Mouse (Mus musculus) liver, embryonic 14.5 days (tissue): Measurements from ENCODE around the gene Sgca. TPM values are rescaled to one million over a fixed set of nuclear protein-coding genes. Genes with fewer than 3 reads are reported as not detected.
A peak's percentile ranks its signal among the peaks of the same experiment; 100 is the strongest.

Experiments
- ATAC-seq: fragments of 200-750 bp; cut with Nextera tagmentation; 2 replicates; pipeline ENCODE4 v1.8.0; 2017; ENCODE audit warnings: moderate number of reproducible peaks, mild to moderate bottlenecking, moderate library complexity; ENCODE audit not compliant: insufficient read depth
- DNase-seq, 3 experiments: peaks; one replicate each; pipeline ENCODE4 v3.0.0-alpha.2; 2012 to 2013; ENCODE audit warnings: low read depth in 3 of 3, low spot score in 3 of 3
- H3K27ac ChIP-seq: fragments of 300-500 bp; sonication (generic); 2 replicates; pipeline ENCODE4 v1.5.1; 2014; ENCODE audit warnings: moderate library complexity, mild to moderate bottlenecking, control low read depth, inconsistent platforms
- H3K27me3 ChIP-seq: fragments of 300-500 bp; sonication (generic); 2 replicates; pipeline ENCODE4 v1.6.1; 2014; ENCODE audit warnings: mild to moderate bottlenecking, low read length, moderate library complexity; ENCODE audit not compliant: control insufficient read depth, insufficient read depth
- H3K36me3 ChIP-seq: fragments of 300-500 bp; sonication (generic); replicated peaks from 2 replicates; pipeline ENCODE4 v1.6.1; 2014; ENCODE audit warnings: low read depth; ENCODE audit not compliant: control insufficient read depth, insufficient read depth
- H3K4me1 ChIP-seq, 2 experiments: fragments of 200-500 bp in 1 of 2; fragments of 300-500 bp in 1 of 2; sonication (generic) in 1 of 2; replicated peaks; 2 replicates each; pipeline ENCODE4 v1.6.1; 2012 to 2014; ENCODE audit warnings: antibody characterized with exemption in 1 of 2, inconsistent platforms in 1 of 2, low read length in 1 of 2; ENCODE audit not compliant: control insufficient read depth in 2 of 2, insufficient read depth in 2 of 2
- H3K4me2 ChIP-seq: fragments of 300-500 bp; sonication (generic); 2 replicates; pipeline ENCODE4 v1.6.1; 2014; ENCODE audit warnings: low read depth, mild to moderate bottlenecking, control low read depth, moderate library complexity
- H3K4me3 ChIP-seq, 2 experiments: fragments of 200-500 bp in 1 of 2; fragments of 300-500 bp in 1 of 2; sonication (generic) in 1 of 2; 2 replicates each; pipeline ENCODE4 v1.5.1; 2012 to 2014; ENCODE audit warnings: low read depth in 2 of 2, low read length in 2 of 2, mild to moderate bottlenecking in 2 of 2, control low read depth in 1 of 2, inconsistent platforms in 1 of 2, moderate library complexity in 1 of 2; ENCODE audit not compliant: insufficient read depth in 1 of 2
- H3K9ac ChIP-seq: fragments of 300-500 bp; sonication (generic); replicated peaks from 2 replicates; pipeline ENCODE4 v1.6.1; 2014; ENCODE audit warnings: mild to moderate bottlenecking, control low read depth, moderate library complexity
- H3K9me3 ChIP-seq: fragments of 300-500 bp; sonication (generic); 2 replicates; pipeline ENCODE4 v1.6.1; 2016; ENCODE audit warnings: low read length, mixed read lengths; ENCODE audit not compliant: control insufficient read depth
- CTCF ChIP-seq: IDR thresholded peaks from 2 replicates; pipeline ENCODE4 v1.5.1; 2016; ENCODE audit warnings: antibody characterized with exemption, low read depth, control low read depth
- EP300 ChIP-seq: IDR thresholded peaks from 2 replicates; pipeline ENCODE4 v1.6.1; 2016; ENCODE audit warnings: antibody characterized with exemption, low read depth
- WGBS: fragments of 180-500 bp; shearing (Covaris S2); extraction: QIAGEN DNeasy Blood & Tissue Kit; methylation state at CpG from one replicate; pipeline ENCODE4 v1.1.7; 2014; ENCODE audit not compliant: insufficient replicate concordance; 5-methylcytosine and 5-hydroxymethylcytosine counted together
- polyA plus RNA-seq, 2 experiments: library from polyadenylated mRNA; depleted of rRNA in 1 of 2; stranded (reverse) in 1 of 2; unstranded in 1 of 2; fragments of >200 nt; fragmentation: Nextera tagmentation in 1 of 2; extraction: Ambion mirVana in 1 of 2; gene quantifications; 2 replicates each; pipeline versions ENCODE4 v1.2.1 to v1.2.3; 2012 to 2014

Sgca gene
- polyA plus RNA-seq, 2 experiments = not detected

DNA sequence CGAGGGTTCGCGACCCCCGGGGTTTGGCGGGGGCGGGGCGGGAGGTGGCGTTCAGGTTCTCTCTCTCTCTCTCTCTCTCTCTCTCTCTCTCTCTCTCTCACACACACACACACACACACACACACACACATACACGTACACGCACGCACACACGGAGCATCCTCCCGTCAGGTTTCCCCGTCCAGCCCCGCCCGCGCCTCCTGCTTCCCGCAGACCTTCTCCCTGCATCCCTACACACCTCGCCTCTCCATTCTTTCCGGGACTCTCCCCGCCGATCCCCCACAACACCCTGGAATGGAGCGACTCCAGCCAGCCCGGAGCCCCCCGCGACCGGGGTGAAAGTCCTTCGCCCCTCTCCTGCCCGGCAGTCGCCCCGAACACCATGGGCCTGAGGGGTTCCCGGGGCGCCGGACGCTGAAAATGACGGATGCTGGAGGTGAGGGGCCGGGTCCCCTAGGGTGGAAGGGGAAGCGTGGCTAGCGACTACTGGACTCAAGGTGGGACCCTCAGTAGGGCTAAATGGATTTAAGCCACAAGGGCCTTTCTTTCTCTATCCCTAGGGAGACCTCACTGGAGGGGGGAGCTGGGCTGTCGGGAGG is 34.1 kb upstream of the Sgca start:
- Histone ChIP-seq H3K4me1 (peaks cover 50 to 64% of the 10 kb centered on the region in 2 experiments), H3K9ac (peak overlapping the region; percentile 100), H3K4me3 (peak overlapping the region; percentile 95 to 99), H3K27me3 (peaks cover 3% of the 10 kb centered on the region; the same call in 1 of the 2 replicates), H3K4me2 (peak overlapping the region; percentile 97), H3K9me3 (no peaks in the 10 kb centered on the region), H3K36me3 (peaks cover 20% of the 10 kb centered on the region), H3K27ac (peak overlapping the region; percentile 99)
- no peak for DNase-seq
- WGBS = 1% methylated on average over 40 of the region's 40 CpGs
- no peak for TF ChIP-seq CTCF
- no peak for TF ChIP-seq EP300
- ATAC-seq = no peak

- no peak for TF ChIP-seq EP300
- no peak for TF ChIP-seq CTCF
Measured at GRCm38 (mm10) chr11:95009629-95010014, 33.5 kb upstream of the Sgca start, which contains the start of gene Samd14. Samd14 (plus strand) TSS chr11:95009879.

GRCm38 (mm10) chr11:95008661-95009628 is 32.8 kb upstream of the Sgca start:
- 29% methylated on average over 15 of the region's 15 CpGs for WGBS
- DNase-seq (no peak), ATAC-seq (no peak)
- Histone ChIP-seq H3K36me3 (peaks cover 9% of the 10 kb centered on the region), H3K4me3 (peak overlapping the region; percentile 95 to 99), H3K27me3 (peaks cover 3% of the 10 kb centered on the region; the same call in 1 of the 2 replicates), H3K27ac (peak overlapping the region; percentile 99), H3K9ac (peak overlapping the region; percentile 100), H3K4me2 (peak overlapping the region; percentile 97), H3K4me1 (peaks cover 40 to 52% of the 10 kb centered on the region in 2 experiments), H3K9me3 (no peaks in the 10 kb centered on the region)
- TF ChIP-seq CTCF (no peak), EP300 (no peak)

More at GRCm38 (mm10) chr11:95009629-95010014, 33.5 kb upstream of the Sgca start, which contains the start of gene Samd14:
- H3K9me3 ChIP-seq = no peaks in the 10 kb centered on the region
- peak; percentile 27 for ATAC-seq
- peak within 1 kb of the TSS; percentile 95 to 99 for H3K4me3 ChIP-seq
- peak within 1 kb of the TSS; percentile 100 for H3K9ac ChIP-seq
- peaks cover 3% of the 10 kb centered on the region; the same call in 1 of the 2 replicates for H3K27me3 ChIP-seq
- H3K4me1 ChIP-seq = peaks cover 47 to 59% of the 10 kb centered on the region in 2 experiments
- no peak for DNase-seq
- H3K36me3 ChIP-seq = peaks cover 16% of the 10 kb centered on the region
- peak within 1 kb of the TSS; percentile 99 for H3K27ac ChIP-seq
- peak within 1 kb of the TSS; percentile 97 for H3K4me2 ChIP-seq
- WGBS = under 1% methylated on average over 31 of the region's 32 CpGs

GRCm38 (mm10) chr11:95007418-95007817 is 31.3 kb upstream of the Sgca start:
- 11% methylated on average over 3 of the region's 3 CpGs for WGBS
- ATAC-seq (no peak), DNase-seq (no peak)
- no peak for TF ChIP-seq CTCF
- no peak for TF ChIP-seq EP300
- Histone ChIP-seq H3K4me2 (peak overlapping the region; percentile 73), H3K4me3 (no peak overlapping the region), H3K9me3 (no peaks in the 10 kb centered on the region), H3K27ac (peak overlapping the region; percentile 60), H3K27me3 (peaks cover 3% of the 10 kb centered on the region; the same call in 1 of the 2 replicates), H3K36me3 (peaks cover 12% of the 10 kb centered on the region), H3K9ac (no peak overlapping the region; the same call in 1 of the 2 replicates), H3K4me1 (peaks cover 28 to 39% of the 10 kb centered on the region in 2 experiments)
